Mouse (Mus musculus) embryo, embryonic 11.5 days (tissue): ENCODE data around the gene Ctdspl.

Experiments
- DNase-seq: peaks from one replicate; pipeline ENCODE4 v3.0.0-alpha.2; 2012; ENCODE audit warnings: low read depth, low spot score

The Ctdspl gene

GRCm38 (mm10) chr9:118920798-118921515 lies 5.3 kb upstream of the Ctdspl start:
- peak; percentile 71 for DNase-seq

DNA sequence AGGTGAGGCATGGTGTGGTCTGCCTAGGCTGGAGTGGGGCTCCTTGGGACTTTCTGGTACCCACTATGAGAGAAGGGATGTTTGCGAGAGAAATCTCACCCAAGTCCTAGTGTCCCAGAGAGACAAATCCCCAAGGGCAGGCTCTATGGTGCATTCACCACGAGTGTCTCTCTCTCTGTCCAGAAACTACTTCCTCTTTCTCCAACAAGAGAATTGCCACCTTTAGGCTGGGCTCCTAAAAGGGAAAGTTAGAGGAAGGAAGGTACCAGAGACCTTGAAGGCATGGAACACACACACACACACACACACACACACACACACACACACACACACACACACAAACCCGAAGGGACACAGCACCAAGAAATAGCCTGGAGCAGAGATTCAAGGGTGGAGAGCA lies 4.3 kb upstream of the Ctdspl start:
- DNase-seq: no peak

- no peak for DNase-seq
Observed at GRCm38 (mm10) chr9:118924554-118925085, 1.6 kb upstream of the Ctdspl start.

- DNase-seq: peak; percentile 93
Observed at GRCm38 (mm10) chr9:118925286-118926110, 755 bp upstream of the Ctdspl start.

GRCm38 (mm10) chr9:118926688-118927321 lies 552 bp downstream of the Ctdspl start:
- no peak for DNase-seq

DNA sequence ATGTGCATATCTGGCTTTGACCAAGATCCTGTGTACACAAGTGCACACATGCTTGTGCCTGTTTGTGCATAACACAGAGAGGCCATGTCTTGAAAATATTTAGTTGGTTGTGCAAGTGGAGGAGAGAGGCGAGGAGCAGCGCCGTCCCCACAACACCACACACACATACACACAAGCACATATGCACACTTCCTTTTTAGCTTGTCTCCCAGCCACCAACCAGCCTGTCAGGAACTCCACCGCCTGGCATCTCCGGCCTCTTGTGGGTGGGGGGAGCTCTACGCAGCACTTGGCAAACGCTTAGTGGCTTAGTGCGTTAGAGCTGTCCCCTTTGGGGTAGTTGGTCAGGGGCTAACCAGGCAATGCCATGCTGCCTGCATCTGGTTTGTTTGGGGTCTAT lies 1.2 kb downstream of the Ctdspl start:
- no peak for DNase-seq

DNA sequence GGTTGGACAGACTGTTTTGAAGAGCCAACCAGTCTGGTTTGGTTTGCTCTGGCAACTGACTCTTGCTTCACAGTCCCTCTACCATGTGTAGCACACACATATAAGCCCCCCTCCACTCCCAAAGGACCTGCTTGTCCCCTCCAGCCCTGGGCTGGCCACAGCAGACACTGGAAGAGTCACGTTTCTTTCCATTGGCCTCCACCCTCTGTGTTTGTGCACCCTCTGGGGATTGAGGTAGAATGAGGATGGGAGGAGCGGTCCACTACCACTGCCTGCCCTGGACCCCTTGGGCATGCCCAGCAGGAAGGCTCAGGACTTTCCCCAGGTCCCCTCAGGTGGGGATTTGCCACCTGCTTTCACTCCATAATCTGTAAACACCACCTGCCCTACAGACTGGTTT lies 1.8 kb downstream of the Ctdspl start:
- DNase-seq: no peak

DNA sequence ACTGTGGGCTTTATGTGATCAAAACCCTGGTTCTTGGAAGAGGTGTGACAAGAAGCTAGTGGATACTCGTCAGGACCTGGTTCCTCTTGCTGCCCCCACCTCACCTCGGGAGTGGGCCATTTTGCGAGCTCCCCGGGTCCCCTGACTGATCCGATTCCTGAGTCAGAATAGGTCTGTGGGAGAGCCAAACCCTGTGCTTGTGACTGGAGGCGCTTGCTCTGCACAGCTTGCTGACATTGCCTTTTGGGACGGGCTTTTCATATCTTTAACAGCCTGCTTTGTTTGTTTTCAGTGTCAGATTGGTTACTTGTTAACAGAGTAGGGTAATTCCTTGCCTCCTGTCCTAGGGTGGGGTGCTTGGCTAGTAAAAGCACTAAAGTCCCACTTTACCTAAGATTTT lies 2.4 kb downstream of the Ctdspl start:
- no peak for DNase-seq

- no peak for DNase-seq
Observed at GRCm38 (mm10) chr9:118930611-118931010, 4.4 kb downstream of the Ctdspl start.

DNA sequence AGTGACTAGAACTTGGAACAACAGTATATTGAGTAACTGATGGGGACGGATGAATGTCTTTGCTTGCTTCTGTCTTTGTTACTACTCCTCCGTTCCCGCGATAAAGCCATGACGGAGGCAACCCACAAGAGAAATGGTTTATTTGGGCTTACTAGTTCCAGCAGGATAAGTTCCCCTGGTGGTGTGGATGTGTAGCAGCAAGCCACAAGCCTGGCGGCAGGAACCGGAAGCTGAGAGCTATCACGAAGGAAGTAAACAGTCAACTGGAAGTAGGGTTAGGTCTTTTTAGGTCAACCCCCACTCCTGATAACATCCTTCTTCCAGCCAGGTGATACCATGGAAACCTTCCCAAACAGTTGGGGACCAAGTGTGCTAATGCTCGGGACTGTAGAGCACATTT lies 7.5 kb downstream of the Ctdspl start:
- no peak for DNase-seq

DNA sequence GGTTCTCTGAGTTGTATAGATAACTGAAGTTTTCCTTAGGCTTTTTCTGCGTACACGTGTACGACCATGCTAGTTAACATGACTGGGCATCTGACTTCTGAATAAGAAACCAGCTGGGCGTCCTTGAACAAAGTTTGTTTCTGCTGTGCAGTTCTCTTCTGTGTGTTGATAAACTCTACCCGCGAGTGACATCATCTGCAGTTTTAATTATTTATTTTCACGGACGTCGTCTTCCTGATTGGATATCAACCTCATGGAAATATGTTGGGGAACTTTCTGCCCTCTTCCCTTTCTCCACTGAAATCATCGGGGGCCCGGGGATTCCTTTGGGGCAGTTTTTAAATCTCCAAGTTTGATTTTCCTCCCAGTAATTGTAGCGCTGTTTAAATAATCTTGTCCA lies 8.1 kb downstream of the Ctdspl start:
- DNase-seq: no peak

- no peak for DNase-seq
Observed at GRCm38 (mm10) chr9:118935098-118935497, 8.8 kb downstream of the Ctdspl start.

DNA sequence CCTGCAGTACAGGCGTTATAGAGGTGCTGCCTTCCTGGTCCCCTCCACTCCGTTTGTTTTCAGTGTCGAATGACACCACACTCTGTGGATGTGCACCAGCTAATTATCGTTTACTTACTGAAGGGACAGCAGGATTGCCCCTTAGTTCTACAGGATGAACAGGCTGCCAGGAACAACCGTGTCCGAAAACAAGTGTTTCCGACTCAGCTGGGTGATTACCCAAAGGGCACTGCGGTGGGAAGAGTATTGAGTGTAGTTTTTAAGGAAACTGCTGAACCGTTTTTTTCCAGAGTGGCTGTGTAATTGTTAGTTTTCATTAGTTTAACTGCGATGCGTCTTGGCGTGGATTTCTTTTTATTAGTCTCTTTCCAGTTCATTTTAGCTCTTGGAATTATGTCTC lies 9.8 kb downstream of the Ctdspl start:
- DNase-seq: no peak

- DNase-seq: no peak
Observed at GRCm38 (mm10) chr9:118937515-118937914, 11.3 kb downstream of the Ctdspl start.

GRCm38 (mm10) chr9:118939410-118939809 lies 13.2 kb downstream of the Ctdspl start:
- DNase-seq: no peak

GRCm38 (mm10) chr9:118939831-118940230 lies 13.6 kb downstream of the Ctdspl start:
- DNase-seq: no peak

DNA sequence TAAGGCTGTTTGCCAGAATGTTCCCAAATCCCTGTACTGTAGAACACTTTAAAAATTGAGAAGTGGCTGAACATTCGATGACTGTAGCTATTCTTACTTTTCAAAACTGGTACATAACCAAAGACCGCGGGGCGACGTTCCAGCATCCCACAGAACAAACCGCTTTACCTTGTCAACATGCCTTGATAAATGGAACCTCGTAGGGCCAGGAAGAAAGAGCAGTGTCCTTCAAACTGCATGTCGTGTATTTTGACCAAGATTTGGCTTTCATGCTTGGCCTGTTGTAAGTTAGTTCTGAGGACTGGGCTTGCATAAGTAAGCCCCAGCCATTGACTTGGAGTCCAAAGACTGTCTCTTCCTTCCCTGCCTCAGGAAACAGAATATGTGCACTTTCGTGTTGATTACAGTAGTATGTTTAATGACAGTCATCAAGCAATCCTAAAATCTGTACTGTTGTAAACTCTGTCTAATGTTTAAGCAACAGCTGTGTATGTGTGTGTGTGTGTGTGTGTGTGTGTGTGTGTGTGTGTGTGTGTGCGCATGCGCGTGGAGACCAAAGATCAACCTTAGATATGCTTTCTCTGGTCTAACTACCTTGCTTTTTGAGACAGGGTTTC lies 14.4 kb downstream of the Ctdspl start:
- no peak for DNase-seq

GRCm38 (mm10) chr9:118942030-118942429 lies 15.8 kb downstream of the Ctdspl start:
- DNase-seq: no peak

GRCm38 (mm10) chr9:118943941-118944340 lies 17.7 kb downstream of the Ctdspl start:
- no peak for DNase-seq

DNA sequence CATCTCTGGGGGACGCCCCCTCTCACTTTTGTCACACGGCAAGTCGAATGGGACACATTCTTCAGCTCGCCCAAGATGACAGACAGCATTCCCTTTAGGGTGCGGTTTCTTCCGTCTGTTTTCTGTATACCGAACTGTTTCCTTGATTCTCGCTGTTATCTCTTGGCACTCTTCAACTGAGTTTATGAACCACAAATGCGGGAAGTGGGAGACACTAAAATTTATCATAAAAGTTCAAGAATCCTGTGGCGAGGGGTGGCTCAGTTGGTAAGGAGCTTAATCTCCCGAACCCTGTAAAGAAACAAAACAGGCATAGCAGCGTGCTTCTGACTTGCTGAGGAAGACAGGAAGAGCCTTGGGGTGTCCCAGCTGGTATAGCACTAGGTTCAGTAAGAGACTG lies 18.1 kb downstream of the Ctdspl start:
- no peak for DNase-seq

GRCm38 (mm10) chr9:118948486-118948885 lies 22.2 kb downstream of the Ctdspl start:
- no peak for DNase-seq

GRCm38 (mm10) chr9:118949124-118949523 lies 22.9 kb downstream of the Ctdspl start:
- no peak for DNase-seq
